Mouse (Mus musculus): ENCODE measurements around the gene Fstl3.

The Fstl3 gene

GRCm38 (mm10) chr10:79760603-79761143 lies 16.4 kb upstream of the Fstl3 start:
- no peak for DNase-seq (ENCODE audit: low read depth, low spot score)

- no peak for DNase-seq (ENCODE audit: low read depth, low spot score)
Measured at GRCm38 (mm10) chr10:79762875-79763274, 14.2 kb upstream of the Fstl3 start.

- no peak for DNase-seq (ENCODE audit: low read depth, low spot score)
Measured at GRCm38 (mm10) chr10:79764234-79764633, 12.8 kb upstream of the Fstl3 start.

GRCm38 (mm10) chr10:79765228-79765745 lies 11.8 kb upstream of the Fstl3 start:
- DNase-seq (ENCODE audit: low read depth, low spot score): no peak

- DNase-seq (ENCODE audit: low read depth, low spot score): no peak
Measured at GRCm38 (mm10) chr10:79766001-79766507, 11.0 kb upstream of the Fstl3 start.

- DNase-seq (ENCODE audit: low read depth, low spot score): peak; percentile 99
Measured at GRCm38 (mm10) chr10:79766508-79767325, 10.4 kb upstream of the Fstl3 start, which contains the start of gene Rnf126. TSS of gene Rnf126 (minus strand) at chr10:79766952.

- DNase-seq (ENCODE audit: low read depth, low spot score): peak; percentile 90
Measured at GRCm38 (mm10) chr10:79767372-79768244, 9.5 kb upstream of the Fstl3 start.

- no peak for DNase-seq (ENCODE audit: low read depth, low spot score)
Measured at GRCm38 (mm10) chr10:79768400-79768799, 8.7 kb upstream of the Fstl3 start.

- DNase-seq (ENCODE audit: low read depth, low spot score): no peak
Measured at GRCm38 (mm10) chr10:79769329-79769728, 7.7 kb upstream of the Fstl3 start.

GRCm38 (mm10) chr10:79772320-79772719 lies 4.8 kb upstream of the Fstl3 start:
- no peak for DNase-seq (ENCODE audit: low read depth, low spot score)

- DNase-seq (ENCODE audit: low read depth, low spot score): no peak
Measured at GRCm38 (mm10) chr10:79773208-79773607, 3.9 kb upstream of the Fstl3 start.

GRCm38 (mm10) chr10:79774486-79775279 lies 2.4 kb upstream of the Fstl3 start:
- no peak for DNase-seq (ENCODE audit: low read depth, low spot score)

GRCm38 (mm10) chr10:79778006-79778405 lies 934 bp downstream of the Fstl3 start:
- DNase-seq (ENCODE audit: low read depth, low spot score): no peak

- no peak for DNase-seq (ENCODE audit: low read depth, low spot score)
Measured at GRCm38 (mm10) chr10:79779193-79779592, 2.1 kb downstream of the Fstl3 start.

GRCm38 (mm10) chr10:79779784-79780663 lies 3.0 kb downstream of the Fstl3 start:
- peak; percentile 98 for DNase-seq (ENCODE audit: low read depth, low spot score)

- DNase-seq (ENCODE audit: low read depth, low spot score): no peak
Measured at GRCm38 (mm10) chr10:79780664-79781015, 3.6 kb downstream of the Fstl3 start.

GRCm38 (mm10) chr10:79781139-79781538 lies 4.1 kb downstream of the Fstl3 start:
- DNase-seq (ENCODE audit: low read depth, low spot score): no peak

GRCm38 (mm10) chr10:79781956-79782355 lies 4.9 kb downstream of the Fstl3 start:
- DNase-seq (ENCODE audit: low read depth, low spot score): no peak

GRCm38 (mm10) chr10:79783050-79783449 lies 6.0 kb downstream of the Fstl3 start:
- DNase-seq (ENCODE audit: low read depth, low spot score): no peak
